Mouse (Mus musculus) MEL (cell line): ENCODE measurements around the gene Ninl. TPM values are rescaled to one million over a fixed set of nuclear protein-coding genes. Genes with fewer than 3 reads are reported as not detected.

Experiments
- DNase-seq: peaks from one replicate; pipeline ENCODE4 v3.0.0; 2011; ENCODE audit warnings: low read depth, low spot score
- H3K27ac ChIP-seq: 2 replicates; pipeline ENCODE4 v1.5.1; 2012; ENCODE audit warnings: low read depth, mild to moderate bottlenecking, control low read depth, low read length, moderate library complexity; ENCODE audit not compliant: control insufficient read depth
- H3K27me3 ChIP-seq, 2 experiments: fragments of 150-350 bp in 1 of 2; sonication (generic) in 1 of 2; 2 replicates each; pipeline ENCODE4 v1.6.1; 2012; ENCODE audit warnings: low read length in 2 of 2, mild to moderate bottlenecking in 2 of 2, improper control_type of control experiment in 1 of 2, moderate library complexity in 1 of 2; ENCODE audit not compliant: insufficient read depth in 2 of 2, control insufficient read depth in 1 of 2
- H3K36me3 ChIP-seq, 2 experiments: 2 replicates each; pipeline ENCODE4 v1.6.1; 2012 to 2014; ENCODE audit warnings: low read length in 2 of 2, improper control_type of control experiment in 1 of 2, inconsistent platforms in 1 of 2, mild to moderate bottlenecking in 1 of 2; ENCODE audit not compliant: insufficient read depth in 2 of 2, control insufficient read depth in 1 of 2
- H3K4me1 ChIP-seq, 2 experiments: fragments of 150-350 bp in 1 of 2; sonication (generic) in 1 of 2; 2 replicates each; pipeline ENCODE4 v1.6.1; 2012; ENCODE audit warnings: low read length in 2 of 2, improper control_type of control experiment in 1 of 2, mild to moderate bottlenecking in 1 of 2; ENCODE audit not compliant: insufficient read depth in 2 of 2, control insufficient read depth in 1 of 2
- H3K4me3 ChIP-seq, 2 experiments: fragments of 150-350 bp in 1 of 2; sonication (generic) in 1 of 2; 2 replicates each; pipeline ENCODE4 v1.5.1; 2012; ENCODE audit warnings: low read depth in 2 of 2, low read length in 2 of 2, mild to moderate bottlenecking in 2 of 2, moderate library complexity in 2 of 2, control low read depth in 1 of 2, improper control_type of control experiment in 1 of 2; ENCODE audit not compliant: control insufficient read depth in 1 of 2, insufficient read depth in 1 of 2
- H3K79me2 ChIP-seq: 2 replicates; pipeline ENCODE4 v1.6.1; 2012; ENCODE audit warnings: mild to moderate bottlenecking, low read length, moderate library complexity; ENCODE audit not compliant: control insufficient read depth, poor library complexity, insufficient read depth
- H3K9ac ChIP-seq: 2 replicates; pipeline ENCODE4 v1.6.1; 2012; ENCODE audit warnings: low read depth, mild to moderate bottlenecking, control low read depth, low read length, moderate library complexity; ENCODE audit not compliant: control insufficient read depth, poor library complexity, severe bottlenecking
- H3K9me3 ChIP-seq: fragments of 150-350 bp; sonication (generic); replicated peaks from 2 replicates; pipeline ENCODE4 v1.6.1; 2012; ENCODE audit warnings: mild to moderate bottlenecking, low read length, improper control_type of control experiment, moderate library complexity; ENCODE audit not compliant: insufficient read depth
- CHD1 ChIP-seq: IDR thresholded peaks from 2 replicates; pipeline ENCODE4 v1.6.1; 2012; ENCODE audit warnings: low read depth, mild to moderate bottlenecking, inconsistent platforms, low read length, improper control_type of control experiment
- CHD2 ChIP-seq: IDR thresholded peaks from 2 replicates; pipeline ENCODE4 v1.6.1; 2011; ENCODE audit warnings: low read length, improper control_type of control experiment
- CTCF ChIP-seq, 3 experiments: IDR thresholded peaks in 2 of 3; conservative IDR thresholded peaks in 1 of 3; 2 replicates each; pipeline ENCODE4 v1.5.1; 2011 to 2012; ENCODE audit warnings: low read length in 3 of 3, low read depth in 2 of 3, mild to moderate bottlenecking in 2 of 3, improper control_type of control experiment in 1 of 3, inconsistent platforms in 1 of 3, mixed read lengths in 1 of 3, moderate library complexity in 1 of 3; ENCODE audit not compliant: control insufficient read depth in 1 of 3, insufficient read depth in 1 of 3, poor library complexity in 1 of 3, severe bottlenecking in 1 of 3
- ELF1 ChIP-seq: IDR thresholded peaks from 2 replicates; pipeline ENCODE4 v1.6.1; 2014; ENCODE audit warnings: low read depth, mild to moderate bottlenecking, inconsistent platforms, low read length, improper control_type of control experiment, moderate library complexity
- EP300 ChIP-seq, 2 experiments: IDR thresholded peaks; 2 replicates each; pipeline ENCODE4 v1.6.1; 2011; ENCODE audit warnings: improper control_type of control experiment in 2 of 2, low read length in 2 of 2, low read depth in 1 of 2, mild to moderate bottlenecking in 1 of 2
- ETS1 ChIP-seq: IDR thresholded peaks from 2 replicates; pipeline ENCODE4 v1.6.1; 2012; ENCODE audit warnings: low read depth, mild to moderate bottlenecking, inconsistent platforms, low read length, improper control_type of control experiment, moderate library complexity
- GABPA ChIP-seq: IDR thresholded peaks from 2 replicates; pipeline ENCODE4 v1.6.1; 2012; ENCODE audit warnings: low read depth, mild to moderate bottlenecking, inconsistent platforms, low read length, improper control_type of control experiment, moderate library complexity
- GATA1 ChIP-seq: IDR thresholded peaks from 2 replicates; pipeline ENCODE4 v1.6.1; 2011; ENCODE audit warnings: low read depth, low read length, improper control_type of control experiment
- JUND ChIP-seq: IDR thresholded peaks from 2 replicates; pipeline ENCODE4 v1.6.1; 2011; ENCODE audit warnings: low read depth, mild to moderate bottlenecking, improper control_type of control experiment, low read length
- MAFK ChIP-seq: IDR thresholded peaks from 2 replicates; pipeline ENCODE4 v1.6.1; 2011; ENCODE audit warnings: low read depth, mild to moderate bottlenecking, low read length, improper control_type of control experiment, borderline replicate concordance
- MAX ChIP-seq: IDR thresholded peaks from 2 replicates; pipeline ENCODE4 v1.6.1; 2011; ENCODE audit warnings: low read length, improper control_type of control experiment
- MAZ ChIP-seq: IDR thresholded peaks from 2 replicates; pipeline ENCODE4 v1.6.1; 2012; ENCODE audit warnings: low read depth, mild to moderate bottlenecking, inconsistent platforms, low read length, improper control_type of control experiment
- MXI1 ChIP-seq: IDR thresholded peaks from 2 replicates; pipeline ENCODE4 v1.6.1; 2011; ENCODE audit warnings: mild to moderate bottlenecking, low read depth, low read length, improper control_type of control experiment
- MYB ChIP-seq: IDR thresholded peaks from 2 replicates; pipeline ENCODE4 v1.6.1; 2011; ENCODE audit warnings: mild to moderate bottlenecking, low read depth, low read length, improper control_type of control experiment
- MYC ChIP-seq: IDR thresholded peaks from 2 replicates; pipeline ENCODE4 v1.6.1; 2011; ENCODE audit warnings: low read depth, mild to moderate bottlenecking, low read length, improper control_type of control experiment, moderate library complexity
- POLR2A ChIP-seq, 2 experiments: IDR thresholded peaks; 2 replicates each; pipeline ENCODE4 v1.6.1; 2011 to 2012; ENCODE audit warnings: low read length in 2 of 2, mild to moderate bottlenecking in 2 of 2, control low read depth in 1 of 2, improper control_type of control experiment in 1 of 2, low read depth in 1 of 2, moderate library complexity in 1 of 2; ENCODE audit not compliant: control insufficient read depth in 1 of 2, insufficient read depth in 1 of 2, poor library complexity in 1 of 2
- RAD21 ChIP-seq: IDR thresholded peaks from 2 replicates; pipeline ENCODE4 v1.6.1; 2011; ENCODE audit warnings: mild to moderate bottlenecking, low read depth, low read length, improper control_type of control experiment
- SIN3A ChIP-seq: IDR thresholded peaks from 2 replicates; pipeline ENCODE4 v1.6.1; 2012; ENCODE audit warnings: low read length, improper control_type of control experiment, inconsistent platforms
- TAL1 ChIP-seq: IDR thresholded peaks from 2 replicates; pipeline ENCODE4 v1.6.1; 2012; ENCODE audit warnings: mild to moderate bottlenecking, inconsistent platforms, low read length, moderate library complexity, mixed read lengths
- TCF12 ChIP-seq: IDR thresholded peaks from 2 replicates; pipeline ENCODE4 v1.6.1; 2014; ENCODE audit warnings: low read depth, mild to moderate bottlenecking, inconsistent platforms, low read length, improper control_type of control experiment, moderate library complexity
- UBTF ChIP-seq: IDR thresholded peaks from 2 replicates; pipeline ENCODE4 v1.6.1; 2012; ENCODE audit warnings: low read depth, mild to moderate bottlenecking, inconsistent platforms, low read length, improper control_type of control experiment, moderate library complexity, borderline replicate concordance; ENCODE audit not compliant: insufficient read depth
- USF1 ChIP-seq: IDR thresholded peaks from 2 replicates; pipeline ENCODE4 v1.6.1; 2014; ENCODE audit warnings: low read depth, mild to moderate bottlenecking, inconsistent platforms, low read length, improper control_type of control experiment, moderate library complexity
- ZC3H11A ChIP-seq: IDR thresholded peaks from 2 replicates; pipeline ENCODE4 v1.6.1; 2012; ENCODE audit warnings: low read depth, mild to moderate bottlenecking, inconsistent platforms, low read length, improper control_type of control experiment
- ZMIZ1 ChIP-seq: IDR thresholded peaks from 2 replicates; pipeline ENCODE4 v1.6.1; 2012; ENCODE audit warnings: low read depth, mild to moderate bottlenecking, inconsistent platforms, low read length, improper control_type of control experiment, moderate library complexity
- ZNF384 ChIP-seq: IDR thresholded peaks from 2 replicates; pipeline ENCODE4 v1.6.1; 2012; ENCODE audit warnings: low read depth, mild to moderate bottlenecking, inconsistent platforms, low read length, improper control_type of control experiment
- polyA plus RNA-seq, 2 experiments: library from polyadenylated mRNA; stranded (reverse) in 1 of 2; unstranded in 1 of 2; fragments of >175 nt in 1 of 2; fragments of >200 nt in 1 of 2; gene quantifications; 2 replicates each; pipeline versions ENCODE4 v1.2.1 to v1.2.4; 2012; ENCODE audit warnings: low replicate concordance in 2 of 2, low read depth in 1 of 2; ENCODE audit not compliant: insufficient read length in 2 of 2, insufficient read depth in 1 of 2, missing spikeins in 1 of 2
- total RNA-seq: library from RNA; depleted of rRNA; stranded (reverse); fragments of 300-350 nt; gene quantifications from 2 replicates; pipeline ENCODE4 v1.2.3, GENCODE M21; 2012

The Ninl gene
- total and polyA plus RNA-seq, 3 experiments: 9.8 to 16.8 TPM; not detected in 1

DNA sequence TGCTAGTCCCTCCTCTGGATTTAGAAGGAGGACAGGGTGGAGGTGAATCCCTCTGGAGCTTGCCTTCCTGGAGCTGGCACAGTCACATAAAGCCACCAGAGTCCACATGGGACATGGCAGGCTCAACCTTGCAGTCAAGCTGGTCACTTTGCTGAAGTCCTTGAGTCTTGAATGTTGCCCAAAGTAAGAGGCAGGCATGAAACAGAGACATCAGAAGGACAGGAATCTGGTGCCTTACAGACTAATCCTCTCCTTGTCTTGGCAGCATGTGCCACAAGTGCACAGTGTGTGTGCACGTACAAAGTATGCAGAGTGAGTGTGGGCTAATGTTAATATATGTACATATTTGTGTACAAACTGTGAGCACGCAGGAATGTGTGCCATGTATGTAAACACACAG, 71.7 kb downstream of the Ninl start:
- Histone ChIP-seq H3K9ac (no peak overlapping the region), H3K27ac (no peak overlapping the region), H3K27me3 (no peaks in the 10 kb centered on the region)
- TF ChIP-seq UBTF (no peak), TAL1 (no peak), MAZ (no peak), MAFK (no peak), JUND (no peak), CTCF (IDR thresholded peaks at IDR 0.05 in 2 of 3, conservative IDR thresholded peaks at IDR 0.05 in 1 of 3; ENCODE audit: control insufficient read depth in 1 of 3, insufficient read depth in 1 of 3, low read depth in 2 of 3, low read length in 3 of 3, poor library complexity in 1 of 3, severe bottlenecking in 1 of 3) (no peak), ETS1 (no peak), MXI1 (no peak), CHD2 (no peak), EP300 (IDR thresholded peaks at IDR 0.05; ENCODE audit: low read depth in 1 of 2, low read length in 2 of 2) (no peak), RAD21 (no peak), SIN3A (no peak), TCF12 (no peak), GABPA (no peak), USF1 (no peak), MYB (no peak)
- TF ChIP-seq, all 39 proteins: peak for 0
- Histone ChIP-seq H3K4me1 (no peaks in the 10 kb centered on the region), H3K79me2 (no peaks in the 10 kb centered on the region), H3K36me3 (no peaks in the 10 kb centered on the region; a peak in 1 of 4 replicates), H3K4me3 (no peak overlapping the region), H3K9me3 (no peaks in the 10 kb centered on the region)
- DNase-seq: no peak

DNA sequence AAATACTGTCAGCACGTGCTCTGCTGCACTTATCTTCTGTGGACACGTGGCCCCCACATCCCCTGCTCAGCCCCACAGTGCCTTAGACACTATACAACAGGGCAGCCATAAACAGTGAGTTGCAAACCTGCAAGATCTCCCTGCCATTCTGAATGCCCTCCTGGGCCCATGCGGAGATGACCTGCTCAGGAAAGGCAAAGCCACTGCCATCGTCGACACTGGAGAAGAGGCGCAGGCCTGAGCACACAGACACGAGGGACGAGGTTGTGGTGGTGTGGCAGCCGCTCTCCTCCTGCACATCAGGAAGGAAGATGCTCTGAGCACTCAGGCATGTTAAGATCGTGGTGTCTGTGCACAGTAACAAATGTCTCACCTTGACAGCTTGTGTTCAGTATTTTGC, 73.2 kb downstream of the Ninl start:
- Histone ChIP-seq H3K27ac (no peak overlapping the region), H3K79me2 (no peaks in the 10 kb centered on the region), H3K27me3 (no peaks in the 10 kb centered on the region), H3K9ac (no peak overlapping the region), H3K4me3 (no peak overlapping the region), H3K9me3 (no peaks in the 10 kb centered on the region), H3K4me1 (no peaks in the 10 kb centered on the region), H3K36me3 (no peaks in the 10 kb centered on the region; a peak in 1 of 4 replicates)
- no peak for DNase-seq
- TF ChIP-seq ELF1 (no peak), MXI1 (no peak), POLR2A (IDR thresholded peaks at IDR 0.05; ENCODE audit: control insufficient read depth in 1 of 2, insufficient read depth in 1 of 2, low read depth in 1 of 2, low read length in 2 of 2, poor library complexity in 1 of 2) (no peak), GATA1 (no peak), CHD1 (no peak), ZNF384 (no peak), MAX (no peak), SIN3A (no peak), USF1 (no peak), ZMIZ1 (no peak), EP300 (IDR thresholded peaks at IDR 0.05; ENCODE audit: low read depth in 1 of 2, low read length in 2 of 2) (no peak), ZC3H11A (no peak), MYC (no peak), JUND (no peak), GABPA (no peak)
